Mouse (Mus musculus): ENCODE data around the gene Cd274. TPM values are rescaled to one million over a fixed set of nuclear protein-coding genes. Genes with fewer than 3 reads are reported as not detected.

Gene Cd274
- total RNA-seq, 1 experiment from 2014 or later: 6.0 TPM

DNA sequence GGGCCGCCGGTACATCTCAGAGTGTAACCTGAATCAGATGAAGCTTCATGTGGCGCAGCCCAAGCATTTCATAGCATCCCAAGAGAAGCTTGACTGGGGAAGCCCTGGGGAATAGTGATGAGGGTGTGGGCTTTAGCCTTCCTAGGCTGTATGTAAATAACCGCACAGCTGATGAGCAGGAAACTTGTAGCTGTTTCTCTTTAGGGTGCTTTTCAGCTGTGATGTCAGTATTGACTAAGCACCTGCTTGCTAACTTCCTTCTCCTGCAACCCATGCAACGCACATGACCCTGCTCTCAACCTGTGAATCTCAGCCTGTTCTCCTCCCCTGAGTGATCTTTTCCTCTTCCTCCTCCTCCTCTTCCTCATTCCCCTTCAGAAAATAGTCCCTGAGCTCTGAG, 3.2 kb upstream of the Cd274 start:
- DNase-seq: no peak

DNA sequence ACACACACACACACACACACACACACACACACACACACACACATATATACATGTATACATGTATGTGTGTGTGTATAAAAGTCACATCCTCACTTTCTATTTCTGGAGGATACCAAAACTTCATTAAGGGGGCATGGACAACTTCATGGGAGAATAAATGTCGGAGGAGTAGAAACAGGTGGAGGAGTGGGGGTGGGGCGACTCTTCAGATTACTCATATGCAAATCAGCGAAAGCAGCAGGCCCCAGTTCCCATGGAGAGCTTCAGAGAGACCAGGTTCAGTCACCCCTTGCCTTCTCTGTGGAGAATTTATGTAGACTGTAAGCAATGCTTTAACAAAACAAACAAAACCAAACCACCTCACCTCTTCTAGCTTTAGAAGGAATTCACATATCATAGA, 2.1 kb upstream of the Cd274 start:
- peak; percentile 30 for DNase-seq

DNA sequence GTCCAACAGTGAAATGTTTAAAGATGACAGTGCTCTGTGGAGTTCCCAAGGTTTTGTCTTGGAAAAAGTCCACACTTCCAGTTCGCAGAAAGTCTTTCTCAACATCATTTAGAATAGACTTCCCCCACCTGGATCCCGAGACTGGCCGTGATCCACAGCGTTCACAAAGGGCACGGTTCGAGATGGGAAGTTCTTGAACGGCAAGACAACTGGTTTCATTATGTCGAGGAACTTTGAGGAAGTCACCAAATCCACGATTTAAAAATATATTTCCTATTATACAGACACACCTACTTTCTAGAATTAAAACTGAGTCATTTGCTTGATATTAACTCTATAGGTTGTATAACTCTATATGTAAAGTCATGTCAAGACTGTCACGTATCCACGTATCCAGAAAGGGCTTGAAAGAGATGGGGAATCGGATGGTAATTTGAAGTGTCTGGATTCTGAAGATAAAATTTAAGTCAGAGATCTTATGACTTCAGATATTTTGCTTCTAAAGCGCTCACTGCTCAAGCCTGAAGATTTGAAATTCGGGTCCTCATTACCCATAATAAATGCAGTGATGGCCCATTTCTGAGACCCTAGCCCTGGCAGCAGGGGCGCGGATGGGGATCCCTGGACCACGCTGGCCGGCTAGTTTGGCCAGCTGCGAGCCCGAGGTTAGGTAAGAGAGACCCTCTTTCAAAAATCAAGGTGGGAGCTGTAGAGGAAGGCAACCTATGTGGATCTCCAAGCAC, 858 bp upstream of the Cd274 start:
- DNase-seq: no peak

DNA sequence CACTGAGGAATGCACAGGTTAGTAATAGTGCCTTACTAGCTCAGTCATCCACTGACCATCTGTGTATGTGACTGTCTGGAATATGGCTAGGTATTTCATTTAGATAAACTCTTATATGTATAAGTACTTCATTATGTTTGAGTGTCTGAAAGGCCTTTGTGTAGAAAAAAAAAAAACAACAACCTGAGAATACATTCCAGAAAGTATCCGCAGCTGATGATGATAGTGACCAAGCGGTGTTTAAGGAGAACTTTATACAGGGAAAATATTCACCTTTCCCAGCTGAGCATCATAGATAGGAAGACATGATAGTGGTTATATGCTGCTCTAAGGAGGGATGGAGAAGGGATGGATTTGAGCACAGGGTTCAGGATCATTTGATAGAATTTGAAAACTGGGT, 786 bp downstream of the Cd274 start:
- DNase-seq: no peak

DNA sequence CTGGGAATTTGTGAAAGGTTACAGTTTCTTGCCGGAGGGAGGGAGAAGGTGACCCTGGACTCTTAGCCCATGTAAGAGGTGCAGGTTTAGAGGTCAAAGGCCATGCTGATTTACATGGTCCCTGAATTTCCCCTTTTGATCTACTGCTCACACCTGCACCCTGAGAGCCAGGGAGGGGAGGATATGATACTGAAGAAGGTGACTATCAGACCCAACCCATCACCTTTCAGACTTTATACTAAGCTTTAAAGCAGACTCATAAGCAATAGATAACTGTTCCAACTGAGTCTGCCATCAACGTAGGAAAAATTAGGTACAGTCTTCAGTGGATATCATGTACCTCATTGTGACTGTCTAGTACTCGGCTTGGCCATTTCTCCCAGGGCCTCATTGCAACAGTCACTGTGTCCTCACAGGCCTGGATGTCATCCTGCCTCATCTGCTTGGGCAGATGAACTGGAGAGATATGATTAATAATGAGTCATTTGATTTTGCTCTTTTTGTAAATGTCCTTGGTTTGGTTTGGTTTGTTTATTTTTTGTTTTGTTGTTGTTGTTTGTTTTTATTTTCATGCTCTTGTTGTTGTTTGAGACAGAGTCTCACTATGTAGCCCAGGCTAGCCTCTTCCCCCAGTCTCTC, 1.5 kb downstream of the Cd274 start:
- DNase-seq: peak; percentile 46

DNA sequence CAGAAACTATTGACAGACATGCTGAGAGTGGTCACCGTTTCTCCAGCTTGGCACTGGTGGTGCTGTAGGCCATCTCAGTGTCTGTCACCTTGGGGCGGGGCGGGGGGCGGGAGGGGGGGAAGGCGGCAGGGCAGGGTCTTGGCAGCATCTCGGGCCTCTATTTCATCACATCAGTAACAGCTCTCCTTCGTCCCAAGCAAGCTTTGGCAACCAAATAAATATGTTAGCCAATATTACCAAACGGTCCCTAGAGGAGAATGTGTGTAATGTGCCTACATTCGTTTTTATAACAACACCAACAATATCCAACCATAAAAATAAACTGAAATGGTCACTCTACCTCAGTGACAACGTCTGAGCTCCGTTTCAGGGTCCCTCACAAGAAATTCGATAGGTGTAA, 2.9 kb downstream of the Cd274 start:
- peak; percentile 35 for DNase-seq

DNA sequence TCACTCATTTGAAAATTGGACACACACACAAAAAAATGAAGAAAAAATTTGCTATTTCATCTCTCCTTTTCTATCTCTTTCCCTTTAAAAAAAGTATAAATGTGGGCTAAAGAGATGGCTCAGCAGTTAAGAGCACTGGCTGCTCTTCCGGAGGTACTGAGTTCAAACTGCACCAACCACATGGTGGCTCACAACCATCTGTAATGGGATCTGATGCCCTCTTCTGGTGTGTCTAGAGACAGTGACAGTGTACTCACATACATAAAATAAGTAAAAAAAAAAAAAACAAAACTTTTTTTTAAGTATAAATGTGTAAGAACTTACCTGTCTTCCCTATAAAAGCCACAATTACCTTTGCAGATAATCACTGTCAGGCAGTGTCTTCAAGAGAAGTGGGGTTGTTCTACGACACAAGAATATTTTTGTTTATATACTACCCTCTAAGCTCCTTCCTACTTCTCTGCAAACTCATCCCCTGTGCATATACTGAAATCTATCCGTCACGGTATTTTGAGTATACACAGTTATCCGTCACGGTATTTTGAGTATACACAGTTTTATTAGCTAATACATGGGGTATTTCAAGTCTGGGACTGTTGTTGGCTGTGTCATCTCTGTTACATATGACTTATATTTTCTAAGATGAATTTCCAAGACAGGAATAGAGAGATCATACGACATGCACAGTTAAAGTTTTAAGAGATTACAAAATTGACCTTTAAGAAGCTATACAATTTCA, 3.5 kb downstream of the Cd274 start:
- DNase-seq: no peak

DNA sequence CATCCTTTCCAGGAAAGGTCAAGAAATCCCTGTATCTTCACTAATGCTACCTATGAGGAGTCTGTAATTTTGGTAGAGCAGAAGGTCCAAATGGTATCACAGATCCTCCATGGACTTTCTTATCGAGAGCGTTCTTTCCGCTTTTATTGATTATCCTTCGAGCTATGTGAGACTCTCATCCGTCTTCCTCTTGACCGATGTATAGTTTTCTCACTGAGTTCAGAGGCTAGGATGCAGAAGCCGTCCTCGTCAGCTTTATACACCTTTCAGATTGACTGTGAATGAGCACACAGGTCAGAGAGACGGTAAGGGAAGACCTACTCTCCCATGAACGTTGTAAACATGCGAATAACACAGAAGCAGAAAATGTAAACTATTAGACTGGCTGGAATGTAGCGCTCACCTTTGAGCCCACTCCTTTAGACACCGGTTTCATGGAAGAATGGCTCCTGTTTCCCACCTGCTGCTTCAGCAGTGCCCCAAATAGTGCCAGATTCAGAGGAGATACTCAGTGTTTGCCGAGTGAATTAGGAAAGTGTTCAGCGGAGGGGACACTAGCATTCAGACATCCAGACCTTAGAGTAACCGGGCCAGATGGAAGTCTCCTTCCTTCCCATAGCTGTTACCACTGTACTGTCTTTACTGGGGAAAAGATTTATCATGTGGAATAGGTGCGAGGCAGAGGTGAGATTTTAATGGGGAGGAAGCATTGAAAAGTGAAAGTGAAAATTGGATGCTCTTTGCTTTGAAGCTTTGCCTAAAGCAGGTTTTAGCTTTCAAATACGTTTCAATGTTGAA, 4.2 kb downstream of the Cd274 start:
- DNase-seq: no peak

DNA sequence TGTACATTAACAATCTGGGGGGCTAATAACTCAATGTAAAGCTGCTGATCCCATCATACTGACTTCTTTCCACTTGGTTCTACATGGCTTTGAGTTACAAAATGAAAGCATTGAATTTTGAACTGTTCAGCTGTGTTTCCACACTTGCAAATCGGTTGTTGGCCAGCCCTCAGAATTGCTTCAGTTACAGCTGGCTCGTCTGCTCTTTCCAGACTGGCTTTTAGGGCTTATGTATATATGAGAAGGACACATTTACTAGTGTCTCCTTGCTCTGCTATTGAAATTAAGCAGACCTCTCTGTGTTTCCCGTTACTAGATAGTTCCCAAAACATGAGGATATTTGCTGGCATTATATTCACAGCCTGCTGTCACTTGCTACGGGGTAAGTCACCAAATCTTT, 4.9 kb downstream of the Cd274 start:
- DNase-seq: peak; percentile 46

DNA sequence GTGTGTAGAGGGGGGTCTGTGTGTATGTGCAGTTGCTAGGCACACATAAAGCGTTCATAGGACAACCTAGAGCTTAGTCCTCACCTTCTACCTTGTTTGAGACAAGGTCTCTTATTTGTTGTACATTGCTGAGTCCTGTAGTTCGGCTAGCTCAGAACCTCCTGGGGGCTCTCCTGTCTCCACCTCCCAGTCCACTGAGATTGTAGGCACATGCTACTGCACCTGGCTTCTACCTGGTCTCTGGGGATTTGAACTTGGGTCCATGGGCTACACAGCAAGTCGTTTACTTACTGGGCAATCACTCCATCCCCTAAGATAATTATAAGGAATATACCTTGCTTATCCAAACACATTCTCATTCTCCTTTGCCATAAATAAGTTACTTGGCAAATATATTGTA, 5.4 kb downstream of the Cd274 start:
- DNase-seq: no peak

DNA sequence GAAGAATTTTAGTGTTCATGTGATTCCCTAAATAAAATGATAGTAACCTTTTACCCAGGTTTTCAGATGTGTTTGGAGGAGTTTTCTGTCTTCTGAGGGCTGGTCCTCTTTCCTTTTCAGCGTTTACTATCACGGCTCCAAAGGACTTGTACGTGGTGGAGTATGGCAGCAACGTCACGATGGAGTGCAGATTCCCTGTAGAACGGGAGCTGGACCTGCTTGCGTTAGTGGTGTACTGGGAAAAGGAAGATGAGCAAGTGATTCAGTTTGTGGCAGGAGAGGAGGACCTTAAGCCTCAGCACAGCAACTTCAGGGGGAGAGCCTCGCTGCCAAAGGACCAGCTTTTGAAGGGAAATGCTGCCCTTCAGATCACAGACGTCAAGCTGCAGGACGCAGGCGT, 6.2 kb downstream of the Cd274 start:
- DNase-seq: no peak

DNA sequence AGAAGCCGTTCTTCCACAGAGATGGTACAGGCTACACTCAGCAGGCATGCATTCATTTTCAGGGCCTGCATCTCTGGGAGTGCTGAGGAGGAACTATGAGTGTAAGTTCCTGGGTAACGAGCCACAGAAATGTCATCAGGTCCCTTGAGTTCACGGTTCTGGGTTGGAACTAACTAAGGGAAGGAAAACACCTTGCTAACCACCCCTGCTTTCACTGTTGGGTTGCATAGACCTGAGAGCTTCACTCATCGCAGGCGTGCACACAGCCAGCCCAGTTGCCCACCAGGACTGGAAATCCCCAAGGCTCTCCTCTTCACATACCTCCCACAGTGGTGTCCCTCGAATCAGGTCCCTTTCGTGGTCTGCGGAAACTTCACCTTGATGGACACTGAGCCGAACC, 7.7 kb downstream of the Cd274 start:
- DNase-seq: no peak

DNA sequence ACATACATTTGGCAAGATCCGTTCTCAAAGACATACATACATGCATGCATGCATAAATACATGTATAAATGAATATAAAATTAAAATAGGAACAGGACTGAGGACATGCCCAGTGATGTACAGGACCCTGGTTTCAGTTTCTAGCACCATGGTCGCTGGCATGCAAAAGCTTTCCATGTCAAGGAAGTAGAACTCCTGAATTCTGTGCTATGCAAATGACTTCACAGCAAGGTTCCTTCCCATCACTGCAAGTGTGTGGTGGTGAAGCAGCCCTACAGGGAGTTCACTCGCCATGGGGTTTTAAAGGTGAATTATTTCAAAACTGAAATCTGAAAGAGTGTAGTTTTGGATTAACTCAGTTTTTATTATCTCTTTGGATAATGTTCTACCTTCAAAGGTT, 9.1 kb downstream of the Cd274 start:
- no peak for DNase-seq

DNA sequence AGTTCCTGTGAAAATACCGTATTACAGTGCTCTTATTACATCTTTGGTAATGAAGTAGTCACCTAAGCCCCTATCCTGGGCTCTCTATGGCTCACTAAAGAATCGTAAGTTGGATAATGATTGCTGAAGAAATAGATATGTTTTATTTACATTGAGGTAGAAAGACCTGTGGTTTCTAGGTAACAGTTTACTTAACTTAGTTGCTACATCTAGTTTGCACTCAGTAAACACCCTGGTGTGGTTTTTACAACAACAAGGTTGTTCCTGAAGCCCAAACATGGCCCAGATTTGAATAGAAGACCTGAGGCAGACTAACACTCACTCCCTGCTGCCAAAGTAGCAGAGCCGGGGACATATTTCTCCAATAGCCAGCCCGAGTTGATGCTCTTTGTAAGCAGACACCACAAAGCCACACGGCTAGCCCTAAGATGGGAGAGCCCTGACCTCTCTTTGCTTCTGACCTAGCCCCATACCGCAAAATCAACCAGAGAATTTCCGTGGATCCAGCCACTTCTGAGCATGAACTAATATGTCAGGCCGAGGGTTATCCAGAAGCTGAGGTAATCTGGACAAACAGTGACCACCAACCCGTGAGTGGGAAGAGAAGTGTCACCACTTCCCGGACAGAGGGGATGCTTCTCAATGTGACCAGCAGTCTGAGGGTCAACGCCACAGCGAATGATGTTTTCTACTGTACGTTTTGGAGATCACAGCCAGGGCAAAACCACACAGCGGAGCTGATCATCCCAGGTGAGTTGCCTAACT, 12.8 kb downstream of the Cd274 start:
- no peak for DNase-seq

DNA sequence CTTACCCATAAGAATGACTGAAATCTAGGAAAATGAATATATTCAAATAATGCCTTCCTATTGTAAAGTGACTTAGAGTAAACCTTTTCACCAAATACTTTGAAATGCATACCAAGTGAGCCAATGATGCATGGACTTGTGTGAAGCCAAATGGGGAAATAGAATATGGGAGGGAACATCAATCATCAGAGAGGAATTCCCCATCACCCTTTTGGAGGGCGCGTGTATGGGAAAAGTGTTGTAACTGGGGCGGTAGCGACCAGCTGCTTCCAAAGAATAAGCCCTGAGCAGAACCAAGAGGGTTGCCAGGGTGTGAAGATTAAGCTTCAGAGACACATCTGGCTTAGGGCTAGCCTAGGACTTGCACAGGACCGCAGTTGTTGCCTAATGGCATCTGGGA, 16.1 kb downstream of the Cd274 start:
- DNase-seq: no peak

DNA sequence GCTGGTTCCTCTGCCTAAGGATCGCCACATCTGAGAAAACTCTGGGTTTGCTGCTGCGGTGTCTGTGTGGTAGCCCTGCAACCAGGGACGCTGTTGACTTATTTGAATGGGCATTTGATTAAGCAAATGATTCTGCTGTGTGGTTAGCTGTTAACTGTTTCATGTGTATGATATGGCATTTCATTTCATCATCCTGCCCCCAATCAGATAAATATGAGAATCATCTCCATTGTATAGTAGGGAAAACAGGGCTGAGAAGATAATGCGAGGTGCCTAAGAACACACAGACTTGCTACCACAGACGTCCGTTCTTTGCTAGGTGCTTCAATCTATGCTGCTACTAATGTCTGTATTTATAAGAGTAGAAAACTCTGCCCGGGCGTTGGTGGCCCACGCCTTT, 17.2 kb downstream of the Cd274 start:
- DNase-seq: no peak

DNA sequence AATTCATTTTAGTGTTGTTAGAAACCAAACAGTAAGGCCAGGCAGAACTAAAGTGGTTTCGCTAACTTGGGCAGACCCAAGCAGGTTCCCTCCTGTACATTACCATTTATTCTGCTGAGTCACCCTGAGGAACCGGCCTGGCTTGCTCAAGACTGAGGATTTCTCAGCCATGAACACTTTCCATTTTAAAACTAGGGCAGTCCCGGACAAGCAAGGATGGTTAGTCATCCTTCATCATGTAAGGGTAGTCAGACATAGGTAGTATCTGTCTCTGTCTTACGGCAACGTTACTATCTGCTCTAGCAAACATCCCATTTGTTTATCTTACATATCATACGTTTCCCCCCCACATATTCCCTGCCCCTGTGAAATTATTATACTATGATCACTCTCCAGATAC, 17.7 kb downstream of the Cd274 start:
- no peak for DNase-seq

DNA sequence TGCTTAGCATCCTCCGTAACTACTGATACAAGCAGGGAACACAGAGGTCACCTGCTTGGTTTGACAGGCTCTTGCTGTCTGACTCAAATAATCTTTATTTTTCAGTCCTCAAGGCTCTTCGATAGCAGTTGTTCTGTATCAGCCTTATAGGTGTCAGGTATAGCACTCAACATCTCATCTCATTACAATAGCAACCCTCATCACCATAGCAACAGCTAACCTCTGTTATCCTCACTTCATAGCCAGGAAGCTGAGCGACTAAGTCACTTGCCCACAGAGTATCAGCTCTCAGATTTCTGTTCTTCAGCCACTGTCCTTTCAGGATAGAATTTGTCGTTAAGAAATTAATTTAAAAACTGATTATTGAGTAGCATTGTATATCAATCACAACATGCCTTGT, 18.6 kb downstream of the Cd274 start:
- no peak for DNase-seq

DNA sequence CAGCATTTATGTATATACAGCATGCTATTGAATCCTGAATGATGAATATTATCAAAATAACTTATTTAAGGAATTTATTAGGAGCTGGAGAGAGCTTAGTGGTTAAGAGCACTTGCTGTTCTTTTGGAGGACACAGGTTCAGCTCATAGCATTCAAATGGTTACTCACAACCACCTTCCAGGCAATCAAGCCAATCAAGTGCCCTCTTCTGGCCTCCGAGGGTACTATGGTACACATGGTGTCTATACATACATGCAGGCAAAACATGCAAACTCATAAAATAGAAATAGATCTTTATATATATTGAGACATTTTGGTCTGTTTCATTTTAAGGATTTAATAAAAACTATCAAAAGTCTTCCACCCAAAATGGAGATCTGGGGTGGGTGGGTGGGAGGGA, 21.6 kb downstream of the Cd274 start:
- no peak for DNase-seq

DNA sequence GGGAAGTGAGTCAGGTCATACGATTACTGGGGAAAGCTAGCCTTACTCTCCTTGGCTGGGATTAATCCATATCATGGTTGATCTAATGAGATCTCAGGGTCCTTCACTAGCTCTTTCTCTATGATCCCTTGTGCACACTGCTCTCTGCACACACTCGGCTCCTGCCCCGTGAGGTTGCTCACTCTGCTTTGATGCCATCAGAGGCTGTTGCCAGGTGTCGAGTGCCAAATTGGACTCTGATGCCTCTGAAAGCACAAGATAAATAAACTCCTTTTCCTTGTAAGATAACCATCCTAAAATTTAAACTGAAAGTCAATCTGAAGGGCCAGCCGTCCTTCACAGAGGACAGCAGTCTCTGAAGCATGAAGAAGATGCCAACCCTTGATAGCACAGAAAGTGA, 23.2 kb downstream of the Cd274 start:
- peak; percentile 61 for DNase-seq

DNA sequence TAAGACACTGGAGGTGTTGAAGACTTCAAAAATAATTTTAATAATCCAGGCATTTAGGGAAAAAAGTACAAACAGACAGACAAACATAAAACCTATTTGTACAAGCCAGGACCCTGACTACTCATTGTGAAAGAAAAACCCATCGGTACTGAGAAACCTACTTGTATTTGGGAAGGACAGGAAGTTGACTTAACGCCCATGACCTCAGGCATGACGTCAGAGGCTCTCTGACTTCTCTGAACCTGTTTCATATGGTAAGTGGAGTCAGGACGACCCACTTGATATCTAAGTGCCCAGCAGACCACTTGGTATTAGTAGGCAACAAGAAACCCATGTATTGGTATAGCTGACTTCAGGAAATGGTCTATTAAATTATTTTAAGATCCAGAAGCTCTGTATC, 24.0 kb downstream of the Cd274 start:
- no peak for DNase-seq

DNA sequence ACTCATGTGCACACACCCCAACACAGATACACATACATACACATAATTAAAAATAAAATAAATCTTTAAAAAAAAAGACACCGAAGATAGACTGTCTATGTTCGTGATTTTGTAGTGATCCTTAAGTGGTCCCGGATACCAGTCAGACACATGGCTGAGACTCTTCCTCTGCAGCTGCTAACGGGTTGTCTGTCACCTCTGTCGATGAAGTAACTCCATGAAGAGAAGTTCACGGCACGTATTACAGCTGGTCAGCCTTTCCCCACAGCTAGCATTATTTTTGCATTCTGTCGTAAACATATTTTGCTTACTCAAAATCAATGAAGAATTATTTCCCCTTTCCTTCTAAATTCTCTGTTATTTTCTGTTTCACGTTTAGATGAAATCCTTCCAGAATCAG, 26.1 kb downstream of the Cd274 start:
- no peak for DNase-seq

Measured in adrenal gland, postnatal 14 days (tissue).